Mouse (Mus musculus): ENCODE results near the gene Ccdc80. TPM values are rescaled to one million over a fixed set of nuclear protein-coding genes. Genes with fewer than 3 reads are reported as not detected.
A peak's percentile ranks its signal among the peaks of the same experiment; 100 is the strongest.

Ccdc80 gene
- polyA plus RNA-seq (2012; ENCODE audit: insufficient read depth, insufficient read length, missing spikeins), result 96.4 and 96.5 TPM in 2 replicates

- Histone ChIP-seq H3K4me3 (ENCODE audit: insufficient read depth, low read depth, low read length) (peak within 1 kb of the TSS; percentile 58), H3K27ac (replicated peaks; ENCODE audit: low read depth, low read length) (peak within 1 kb of the TSS; percentile 60), H3K4me1 (ENCODE audit: control insufficient read depth, insufficient read depth, insufficient read length, low read length) (peaks cover 10% of the 10 kb centered on the region)
Measured at GRCm38 (mm10) chr16:45093137-45093731, at the start of gene Ccdc80. Gene Ccdc80 (plus strand): TSS chr16:45093402.

- no peak overlapping the region for H3K27ac ChIP-seq (replicated peaks; ENCODE audit: low read depth, low read length)
- H3K4me1 ChIP-seq (ENCODE audit: control insufficient read depth, insufficient read depth, insufficient read length, low read length), result no peaks in the 10 kb centered on the region
- no peak overlapping the region for H3K4me3 ChIP-seq (ENCODE audit: insufficient read depth, low read depth, low read length)
Measured at GRCm38 (mm10) chr16:45044844-45045243, 48.4 kb upstream of the Ccdc80 start.

- H3K27ac ChIP-seq (replicated peaks; ENCODE audit: low read depth, low read length), result no peak overlapping the region
- no peak overlapping the region for H3K4me3 ChIP-seq (ENCODE audit: insufficient read depth, low read depth, low read length)
- H3K4me1 ChIP-seq (ENCODE audit: control insufficient read depth, insufficient read depth, insufficient read length, low read length), result no peaks in the 10 kb centered on the region
Measured at GRCm38 (mm10) chr16:45057222-45057621, 36.0 kb upstream of the Ccdc80 start.

- Histone ChIP-seq H3K4me1 (ENCODE audit: control insufficient read depth, insufficient read depth, insufficient read length, low read length) (no peaks in the 10 kb centered on the region), H3K27ac (replicated peaks; ENCODE audit: low read depth, low read length) (no peak overlapping the region), H3K4me3 (ENCODE audit: insufficient read depth, low read depth, low read length) (no peak overlapping the region)
Measured at GRCm38 (mm10) chr16:45057922-45058321, 35.3 kb upstream of the Ccdc80 start.

- Histone ChIP-seq H3K4me3 (ENCODE audit: insufficient read depth, low read depth, low read length) (no peak overlapping the region), H3K4me1 (ENCODE audit: control insufficient read depth, insufficient read depth, insufficient read length, low read length) (no peaks in the 10 kb centered on the region), H3K27ac (replicated peaks; ENCODE audit: low read depth, low read length) (no peak overlapping the region)
Measured at GRCm38 (mm10) chr16:45061140-45061539, 32.1 kb upstream of the Ccdc80 start.

GRCm38 (mm10) chr16:45070383-45071083 is 22.7 kb upstream of the Ccdc80 start:
- no peaks in the 10 kb centered on the region for H3K4me1 ChIP-seq (ENCODE audit: control insufficient read depth, insufficient read depth, insufficient read length, low read length)
- H3K4me3 ChIP-seq (ENCODE audit: insufficient read depth, low read depth, low read length), result no peak overlapping the region
- no peak overlapping the region for H3K27ac ChIP-seq (replicated peaks; ENCODE audit: low read depth, low read length)

GRCm38 (mm10) chr16:45071424-45071823 is 21.8 kb upstream of the Ccdc80 start:
- Histone ChIP-seq H3K4me3 (ENCODE audit: insufficient read depth, low read depth, low read length) (no peak overlapping the region), H3K27ac (replicated peaks; ENCODE audit: low read depth, low read length) (no peak overlapping the region), H3K4me1 (ENCODE audit: control insufficient read depth, insufficient read depth, insufficient read length, low read length) (no peaks in the 10 kb centered on the region)

- Histone ChIP-seq H3K27ac (replicated peaks; ENCODE audit: low read depth, low read length) (no peak overlapping the region), H3K4me3 (ENCODE audit: insufficient read depth, low read depth, low read length) (no peak overlapping the region), H3K4me1 (ENCODE audit: control insufficient read depth, insufficient read depth, insufficient read length, low read length) (no peaks in the 10 kb centered on the region)
Measured at GRCm38 (mm10) chr16:45077517-45078080, 15.6 kb upstream of the Ccdc80 start.

GRCm38 (mm10) chr16:45079322-45079721 is 13.9 kb upstream of the Ccdc80 start:
- Histone ChIP-seq H3K4me1 (ENCODE audit: control insufficient read depth, insufficient read depth, insufficient read length, low read length) (no peaks in the 10 kb centered on the region), H3K27ac (replicated peaks; ENCODE audit: low read depth, low read length) (no peak overlapping the region), H3K4me3 (ENCODE audit: insufficient read depth, low read depth, low read length) (no peak overlapping the region)

- Histone ChIP-seq H3K4me1 (ENCODE audit: control insufficient read depth, insufficient read depth, insufficient read length, low read length) (no peaks in the 10 kb centered on the region), H3K27ac (replicated peaks; ENCODE audit: low read depth, low read length) (no peak overlapping the region), H3K4me3 (ENCODE audit: insufficient read depth, low read depth, low read length) (no peak overlapping the region)
Measured at GRCm38 (mm10) chr16:45088842-45089241, 4.4 kb upstream of the Ccdc80 start.

- Histone ChIP-seq H3K27ac (replicated peaks; ENCODE audit: low read depth, low read length) (no peak overlapping the region), H3K4me1 (ENCODE audit: control insufficient read depth, insufficient read depth, insufficient read length, low read length) (peaks cover 2% of the 10 kb centered on the region; the same call in 1 of the 2 replicates), H3K4me3 (ENCODE audit: insufficient read depth, low read depth, low read length) (peak overlapping the region; percentile 35; the same call in 1 of the 2 replicates)
Measured at GRCm38 (mm10) chr16:45090005-45090404, 3.2 kb upstream of the Ccdc80 start.

- Histone ChIP-seq H3K27ac (replicated peaks; ENCODE audit: low read depth, low read length) (peak overlapping the region; percentile 60), H3K4me1 (ENCODE audit: control insufficient read depth, insufficient read depth, insufficient read length, low read length) (peaks cover 10% of the 10 kb centered on the region), H3K4me3 (ENCODE audit: insufficient read depth, low read depth, low read length) (peak overlapping the region; percentile 58)
Measured at GRCm38 (mm10) chr16:45094136-45094756, 1.0 kb downstream of the Ccdc80 start.

GRCm38 (mm10) chr16:45095030-45095429 is 1.8 kb downstream of the Ccdc80 start:
- peak overlapping the region; percentile 58 for H3K4me3 ChIP-seq (ENCODE audit: insufficient read depth, low read depth, low read length)
- peaks cover 10% of the 10 kb centered on the region for H3K4me1 ChIP-seq (ENCODE audit: control insufficient read depth, insufficient read depth, insufficient read length, low read length)
- peak overlapping the region; percentile 24 for H3K27ac ChIP-seq (replicated peaks; ENCODE audit: low read depth, low read length)

GRCm38 (mm10) chr16:45095561-45096482 is 2.6 kb downstream of the Ccdc80 start:
- Histone ChIP-seq H3K4me1 (ENCODE audit: control insufficient read depth, insufficient read depth, insufficient read length, low read length) (peaks cover 10% of the 10 kb centered on the region), H3K27ac (replicated peaks; ENCODE audit: low read depth, low read length) (no peak overlapping the region; the same call in 1 of the 2 replicates), H3K4me3 (ENCODE audit: insufficient read depth, low read depth, low read length) (peak overlapping the region; percentile 58)

Data from brown adipose tissue, adult 24 weeks (tissue).